Mouse (Mus musculus) ovary, postnatal 14 days (tissue): ENCODE measurements around the gene Prpf18.
"Not testable (repeated sequence)": the region's sequence is repeated elsewhere in the genome, so short reads cannot be mapped to it uniquely, and the experiment has no call there.

Experiments used
- DNase-seq: peaks from one replicate; pipeline ENCODE4 v3.0.0; 2022; ENCODE audit warnings: low spot score

Gene Prpf18

DNA sequence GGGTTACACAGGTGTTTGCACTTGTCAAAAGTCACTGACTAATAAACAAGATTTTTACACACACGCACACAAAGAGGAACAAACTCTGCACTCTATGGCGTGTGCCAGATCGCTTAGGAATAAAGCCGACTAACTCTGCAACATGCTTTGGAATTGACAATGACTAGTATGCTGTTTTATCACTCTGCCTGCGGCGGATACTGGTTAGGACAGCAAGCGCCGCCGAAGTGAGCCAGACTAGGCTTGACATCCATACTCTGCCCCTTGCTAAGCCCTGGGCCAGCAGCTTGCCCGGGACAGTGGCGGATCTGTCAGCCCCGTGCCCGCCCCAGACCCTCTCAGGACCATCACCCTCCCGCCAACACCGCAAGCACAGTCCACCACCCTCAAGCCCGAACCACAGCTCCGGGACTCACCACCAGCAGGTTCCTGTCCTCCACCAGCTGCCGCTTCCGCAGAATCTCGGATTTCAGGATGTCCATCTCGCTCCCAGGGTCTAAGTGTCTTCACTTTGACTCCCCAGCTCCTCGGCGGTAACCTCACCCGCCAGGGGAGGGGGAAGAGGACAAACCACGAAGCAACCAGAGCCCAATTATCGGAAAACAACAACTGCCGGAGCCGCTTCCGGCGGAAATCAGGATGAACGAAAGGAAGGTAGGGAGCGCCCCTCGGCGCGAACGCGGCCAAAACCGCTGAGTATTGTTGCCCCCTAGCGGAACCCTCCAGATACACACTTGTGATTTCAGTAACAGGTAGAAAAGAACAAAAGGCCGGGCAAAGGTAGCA is at the start of gene Prpf18:
TSS of gene Prpf18 (minus strand) at position 614 of the 786 bp plus-strand sequence.
- DNase-seq: peak; percentile 81

DNA sequence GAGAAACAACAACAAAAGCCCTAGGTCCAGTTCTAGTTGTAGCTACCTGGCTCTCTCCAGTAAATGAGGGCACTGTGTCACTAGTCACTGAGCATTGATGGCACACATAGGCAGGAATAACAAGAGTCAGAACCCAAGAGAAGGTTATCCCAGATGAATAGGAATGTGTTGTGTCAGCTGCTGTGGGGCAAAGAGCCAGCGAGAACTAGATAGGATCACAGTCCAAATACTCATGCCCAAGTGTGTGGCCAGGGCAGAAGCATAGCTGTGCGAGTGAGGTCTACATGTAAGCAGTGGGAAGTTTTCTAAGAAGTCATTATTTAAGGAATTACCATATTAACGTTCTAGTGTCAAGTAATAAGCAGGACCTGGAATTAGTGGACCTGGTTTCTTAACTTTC is 28.0 kb upstream of the Prpf18 start:
- no peak for DNase-seq

DNA sequence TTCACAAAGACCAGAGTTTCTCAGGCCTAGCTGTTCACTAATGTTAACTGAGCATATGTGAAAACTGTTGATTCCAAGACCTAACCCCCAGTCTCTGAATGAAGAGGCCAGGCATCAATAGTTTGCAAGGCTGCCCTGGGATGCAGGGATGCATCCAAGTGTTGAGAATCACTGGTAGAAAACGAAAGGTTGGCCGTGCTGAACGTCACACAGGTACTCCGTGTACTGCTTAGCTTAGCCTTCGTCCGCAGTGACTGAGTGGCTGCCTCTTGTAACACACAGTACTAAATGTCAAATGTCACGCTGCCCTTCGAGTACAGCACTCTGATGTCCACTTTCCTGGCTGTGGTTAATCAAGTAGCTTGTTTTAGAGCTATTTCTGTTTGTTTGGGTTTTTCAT is 19.7 kb upstream of the Prpf18 start:
- DNase-seq: no peak

DNA sequence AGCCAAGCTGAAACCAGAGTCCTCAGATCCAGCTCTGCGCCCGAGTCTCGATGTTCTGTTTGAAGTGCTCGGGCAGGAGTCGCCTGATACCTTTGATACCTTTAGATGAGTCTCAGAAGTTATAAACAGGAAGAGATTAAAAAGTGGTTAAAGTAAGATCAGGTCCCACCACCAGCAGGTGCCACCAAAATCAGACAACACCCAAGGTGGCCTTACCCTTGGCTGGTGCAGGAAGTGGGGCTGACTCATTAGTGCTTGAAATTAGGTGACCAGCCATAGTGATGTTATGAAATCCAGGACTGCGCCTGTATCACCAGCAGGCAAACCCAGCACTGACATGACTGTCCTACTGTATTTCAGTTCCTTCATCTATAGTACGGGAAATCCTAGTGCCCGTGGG is 17.8 kb upstream of the Prpf18 start:
- no peak for DNase-seq

DNA sequence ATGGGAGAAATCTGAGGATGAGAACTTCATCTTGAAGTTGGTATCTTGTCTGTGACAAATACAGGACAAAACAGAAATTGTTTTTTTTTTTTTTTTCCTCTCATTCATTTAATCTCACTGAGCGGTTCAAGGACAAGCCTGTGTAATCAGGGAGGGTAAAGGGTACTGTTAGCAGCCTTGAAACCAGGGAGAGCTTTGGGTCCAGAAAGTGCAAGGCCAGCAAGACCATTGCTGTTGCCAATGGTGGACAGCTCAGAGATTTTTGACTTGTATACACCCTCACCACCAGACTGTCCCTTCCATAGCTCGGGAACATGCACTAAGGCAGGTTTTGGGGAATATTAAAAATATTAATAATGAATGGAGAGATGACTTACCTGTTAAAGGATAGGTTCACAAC is 16.7 kb upstream of the Prpf18 start:
- DNase-seq: no peak

DNA sequence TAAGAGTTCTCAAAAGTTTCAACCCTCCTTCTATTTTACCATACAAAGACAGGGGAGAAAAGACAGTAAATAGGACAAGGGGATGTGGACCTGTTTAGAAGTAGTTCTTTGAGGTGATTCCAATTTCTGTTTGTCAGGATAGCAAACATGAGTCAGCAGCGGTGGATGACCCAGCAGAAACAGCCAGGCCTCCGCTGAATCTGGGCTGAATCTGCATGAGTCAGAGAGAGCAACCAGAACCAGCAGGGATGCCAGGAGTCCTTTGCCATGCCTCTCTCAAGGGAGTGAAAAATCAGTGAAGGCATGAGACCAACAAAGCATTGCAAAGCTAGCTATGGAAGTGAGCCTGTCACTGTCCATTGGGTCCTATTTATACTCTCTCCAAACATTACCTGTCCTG is 8.8 kb upstream of the Prpf18 start:
- DNase-seq: no peak

DNA sequence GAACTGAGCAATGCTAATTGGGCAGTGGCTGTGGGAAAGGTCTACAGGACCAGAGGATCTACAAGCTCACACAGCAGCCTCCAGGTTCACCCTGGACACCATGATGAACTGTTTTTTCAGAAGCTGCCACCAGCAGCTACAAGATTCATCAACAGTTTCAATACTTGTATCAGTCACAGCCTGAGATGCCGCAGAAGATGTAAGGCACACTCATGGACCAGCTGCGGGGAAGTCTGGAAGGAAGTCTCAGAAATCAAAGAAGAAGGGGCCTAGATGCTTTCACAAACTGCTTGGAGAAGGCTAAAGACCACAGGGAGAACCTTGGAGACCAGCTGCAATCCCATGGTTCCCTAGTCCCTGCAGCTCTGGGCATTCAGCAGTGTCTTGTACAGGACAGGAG is 2.3 kb downstream of the Prpf18 start:
- no peak for DNase-seq

DNA sequence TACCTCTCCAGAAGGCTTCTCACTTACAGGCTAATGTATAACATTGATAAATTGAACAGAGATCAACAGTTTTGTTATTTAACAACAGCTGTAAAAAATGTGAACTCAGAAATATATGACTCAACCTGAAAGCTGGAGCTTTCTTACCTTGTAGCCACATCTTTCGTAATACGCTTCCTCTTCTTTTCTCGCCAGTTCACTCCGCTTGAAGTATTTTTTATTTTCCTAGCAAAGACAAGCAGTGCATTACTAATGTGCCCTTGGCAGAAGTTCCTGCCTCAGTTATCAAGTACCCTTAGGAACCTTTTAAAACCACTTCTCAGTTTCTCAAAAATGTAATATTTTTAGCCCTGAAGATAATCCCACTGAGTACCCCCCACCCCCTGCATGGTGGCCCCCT is 3.8 kb downstream of the Prpf18 start:
- DNase-seq: no peak

DNA sequence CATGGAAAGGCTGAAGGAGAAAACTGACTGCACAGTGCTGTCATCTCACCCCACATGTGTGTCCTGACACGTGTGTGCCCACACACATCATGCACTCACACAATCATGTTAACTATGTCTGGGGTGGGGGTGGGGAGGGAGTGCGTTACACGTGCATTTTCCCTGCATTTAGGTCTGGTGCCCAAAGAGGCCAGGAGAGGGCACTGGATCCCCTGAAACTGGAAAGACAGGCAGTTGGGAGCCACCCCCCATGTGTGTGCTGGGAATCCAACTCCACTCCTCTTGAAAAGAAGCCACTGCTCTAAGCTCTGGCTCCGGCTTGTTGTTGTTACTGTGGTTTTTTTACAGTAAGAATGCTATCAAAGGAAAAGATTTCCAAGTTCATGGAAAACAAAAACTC is 6.8 kb downstream of the Prpf18 start:
- DNase-seq: no peak

DNA sequence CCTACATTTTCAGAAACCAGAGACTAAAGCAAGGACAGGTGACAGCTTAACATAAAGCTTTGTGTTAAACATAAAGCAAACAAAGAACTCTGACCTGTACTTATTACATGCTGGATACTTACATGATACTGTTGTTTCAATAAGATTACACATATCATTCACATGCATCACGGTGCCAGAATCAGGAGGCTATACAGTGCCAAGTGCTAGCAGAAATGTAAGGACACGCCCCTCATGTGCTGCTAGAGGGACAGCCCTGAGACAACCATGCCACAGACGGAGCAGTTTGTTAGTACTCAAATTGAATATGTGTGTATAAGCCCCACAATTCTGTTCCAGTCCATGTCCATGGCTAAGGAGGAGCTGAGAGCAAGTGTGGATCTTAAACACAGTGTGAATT is 13.7 kb downstream of the Prpf18 start:
- no peak for DNase-seq

DNA sequence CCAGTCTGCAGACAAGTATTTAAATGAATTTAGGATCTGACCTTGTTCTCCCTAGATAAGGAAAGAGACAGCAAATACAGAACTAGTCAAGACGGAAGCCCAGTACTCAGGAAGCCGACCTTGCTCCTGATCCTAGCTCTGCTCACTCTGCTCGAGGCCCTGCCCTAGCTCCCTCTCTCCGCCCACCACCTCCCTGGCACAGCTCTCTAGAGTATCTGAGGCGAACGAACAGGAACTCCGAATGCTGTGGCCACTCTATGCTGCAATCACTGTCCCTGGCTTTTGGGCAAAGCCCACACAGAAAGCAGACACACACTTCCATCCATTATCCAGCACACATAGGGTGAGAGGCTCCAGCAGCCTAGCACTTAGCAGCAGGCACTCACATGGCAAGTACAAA is 15.3 kb downstream of the Prpf18 start:
- DNase-seq: no peak

DNA sequence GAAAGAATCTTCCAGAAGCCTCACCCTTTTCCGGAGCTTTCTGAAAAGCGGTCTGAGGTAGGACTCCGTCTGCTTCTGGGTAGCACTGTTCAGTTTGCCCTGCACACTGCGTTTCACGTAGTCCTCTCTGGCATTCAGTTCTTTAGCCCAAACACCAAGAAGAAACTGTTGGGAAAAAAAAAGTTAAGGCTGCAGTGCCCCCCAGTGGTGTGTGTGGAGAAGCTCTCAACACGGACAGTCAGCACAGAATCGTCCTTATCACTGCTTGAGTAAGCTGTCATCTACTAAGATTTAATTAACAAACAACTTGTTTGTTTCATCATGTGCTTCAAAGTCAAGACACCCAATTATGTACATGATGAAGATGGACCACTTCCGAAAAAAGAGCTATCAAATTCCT is 16.1 kb downstream of the Prpf18 start:
- DNase-seq: no peak

DNA sequence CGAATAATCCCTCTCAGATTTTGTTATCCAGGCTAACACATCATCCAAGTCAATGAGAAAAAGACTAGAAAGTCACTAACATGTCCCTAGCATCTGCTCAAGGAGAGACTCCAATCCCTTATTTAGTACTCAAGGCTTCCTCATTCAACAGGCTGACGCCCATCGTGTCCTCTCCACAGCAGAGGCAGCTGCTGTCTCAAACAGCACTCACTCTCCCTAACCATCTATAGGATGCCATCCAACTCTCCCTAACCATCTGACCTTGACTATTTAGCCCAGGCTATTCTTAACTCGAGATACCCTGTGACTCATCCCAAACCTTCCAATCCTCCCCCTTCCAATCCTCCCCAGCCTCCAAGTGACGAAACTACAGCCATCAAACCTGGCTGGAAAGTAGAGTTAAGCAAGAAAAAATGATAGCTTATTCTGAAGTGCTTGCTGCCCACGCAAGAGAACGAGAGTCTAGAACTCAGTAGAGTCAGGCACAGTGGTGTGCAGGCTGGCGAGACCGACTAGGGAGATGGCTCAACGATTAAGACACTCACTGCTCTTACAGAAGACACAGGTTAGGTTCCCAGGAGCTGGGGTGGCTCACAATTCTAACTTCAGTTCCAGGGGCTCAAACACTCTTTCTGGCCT is 21.6 kb downstream of the Prpf18 start:
- no peak for DNase-seq

DNA sequence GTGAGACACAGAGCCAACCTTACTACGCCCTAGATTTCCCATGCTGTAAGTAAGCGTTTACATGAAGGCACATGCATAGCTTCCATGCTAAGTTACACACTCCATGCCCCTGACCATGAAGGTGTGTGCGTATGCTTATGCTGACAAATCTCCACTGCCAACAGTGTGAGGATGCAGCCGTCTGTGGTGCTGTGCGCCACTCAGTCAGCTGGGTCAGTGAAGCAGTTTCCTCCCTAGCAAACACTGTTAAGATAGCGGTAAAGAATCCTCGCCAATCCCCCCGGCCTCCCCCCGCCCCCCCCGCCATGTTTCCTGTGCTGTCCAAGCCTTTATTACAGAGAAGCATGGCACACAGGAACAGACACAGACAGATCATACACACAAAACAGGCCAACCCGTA is 22.4 kb downstream of the Prpf18 start:
- DNase-seq: no peak

DNA sequence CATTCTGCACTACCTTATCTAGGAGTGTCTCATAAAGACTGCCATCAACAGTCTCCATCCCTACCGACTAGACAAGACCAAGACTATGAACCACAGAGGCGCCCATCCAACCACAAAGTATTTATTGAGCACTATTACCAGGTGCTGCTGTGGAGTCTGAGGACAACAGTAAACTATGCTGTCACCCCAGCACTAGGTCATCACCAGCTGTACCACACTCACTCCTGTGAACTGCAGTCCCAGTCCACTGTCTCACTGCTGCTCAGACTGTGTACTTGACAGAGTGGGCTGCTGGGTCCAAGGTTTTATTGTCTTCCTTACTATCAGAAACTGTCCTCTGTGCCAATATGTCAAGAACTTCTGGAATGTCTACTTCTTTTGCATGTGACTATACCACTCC is 23.0 kb downstream of the Prpf18 start:
- DNase-seq: no peak

DNA sequence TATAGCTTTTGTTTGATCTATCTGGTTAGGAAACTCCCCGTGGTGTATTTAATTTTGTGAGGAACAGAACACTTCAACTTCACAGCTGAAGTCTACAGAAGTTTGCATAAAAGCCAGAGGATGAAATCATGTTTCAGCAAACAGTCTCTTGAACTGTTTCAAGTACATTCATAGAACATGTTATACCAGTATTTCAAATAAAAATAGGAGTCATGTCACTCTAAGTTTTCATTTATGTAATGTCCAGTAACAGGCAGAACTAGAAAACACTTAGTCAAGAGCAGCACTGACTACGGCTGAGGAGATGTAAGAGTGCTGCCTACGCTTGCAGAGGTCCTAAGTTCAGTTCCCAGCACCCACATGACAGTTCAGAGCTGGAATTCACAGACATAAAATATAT is 25.0 kb downstream of the Prpf18 start:
- DNase-seq: no peak

DNA sequence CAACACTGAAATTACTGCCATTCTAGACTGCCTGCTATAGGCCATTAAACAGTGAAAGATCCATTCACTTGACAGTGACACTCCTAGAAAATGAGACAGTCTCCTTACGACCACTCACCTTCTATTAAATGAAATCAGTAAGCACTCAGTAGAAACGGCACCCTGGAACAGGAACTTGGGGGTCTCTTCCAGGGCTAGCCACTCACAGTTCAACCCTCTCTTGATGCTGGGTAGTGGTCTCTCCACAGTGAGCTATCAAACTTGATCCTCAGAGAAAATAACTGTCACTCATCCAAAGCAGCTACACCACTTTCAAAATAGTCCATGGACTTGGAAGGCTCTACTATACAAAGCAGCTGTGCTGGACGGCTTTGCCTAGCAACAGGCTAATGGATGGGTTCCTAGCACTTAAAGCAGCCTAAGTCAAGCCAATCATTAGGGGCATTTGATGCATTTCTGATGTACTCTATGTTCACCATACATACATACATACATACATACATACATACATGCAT is 30.4 kb downstream of the Prpf18 start:
- no peak for DNase-seq

DNA sequence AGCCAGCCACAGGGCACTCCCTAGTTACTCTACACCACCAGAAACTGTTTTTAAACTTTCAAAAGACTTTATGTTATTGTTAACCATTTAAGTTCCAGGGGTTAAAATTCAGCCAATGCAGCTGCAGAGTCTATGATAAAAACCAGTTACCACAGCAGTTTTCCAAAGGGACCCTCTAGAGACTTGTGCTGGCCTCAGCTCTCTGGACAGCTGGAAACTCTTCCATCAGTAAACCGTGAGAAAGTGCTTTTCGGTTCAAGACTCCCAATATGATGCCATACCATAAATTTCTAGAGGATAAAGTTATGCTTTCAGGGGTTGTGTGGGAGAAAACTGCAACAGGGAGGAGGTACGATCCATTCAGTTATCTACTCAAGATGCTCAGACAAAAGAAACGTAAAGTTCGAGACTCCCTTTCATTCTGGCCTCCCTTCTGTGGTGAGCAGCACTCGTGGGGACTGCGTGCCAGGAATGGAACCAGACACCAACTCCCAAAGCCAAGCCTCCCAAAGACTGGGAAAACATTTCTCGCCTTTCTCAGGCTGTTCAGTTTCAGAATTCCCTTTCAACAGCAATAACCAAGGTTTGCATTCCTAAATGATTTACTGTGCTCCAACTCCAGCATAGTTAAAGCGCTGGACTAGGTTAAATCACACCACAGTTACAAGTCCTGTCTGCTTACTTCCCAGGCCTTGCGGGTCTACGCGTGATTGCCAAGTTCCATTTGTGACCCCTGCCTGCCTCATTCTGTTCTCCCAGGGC is 31.1 kb downstream of the Prpf18 start:
- no peak for DNase-seq

DNA sequence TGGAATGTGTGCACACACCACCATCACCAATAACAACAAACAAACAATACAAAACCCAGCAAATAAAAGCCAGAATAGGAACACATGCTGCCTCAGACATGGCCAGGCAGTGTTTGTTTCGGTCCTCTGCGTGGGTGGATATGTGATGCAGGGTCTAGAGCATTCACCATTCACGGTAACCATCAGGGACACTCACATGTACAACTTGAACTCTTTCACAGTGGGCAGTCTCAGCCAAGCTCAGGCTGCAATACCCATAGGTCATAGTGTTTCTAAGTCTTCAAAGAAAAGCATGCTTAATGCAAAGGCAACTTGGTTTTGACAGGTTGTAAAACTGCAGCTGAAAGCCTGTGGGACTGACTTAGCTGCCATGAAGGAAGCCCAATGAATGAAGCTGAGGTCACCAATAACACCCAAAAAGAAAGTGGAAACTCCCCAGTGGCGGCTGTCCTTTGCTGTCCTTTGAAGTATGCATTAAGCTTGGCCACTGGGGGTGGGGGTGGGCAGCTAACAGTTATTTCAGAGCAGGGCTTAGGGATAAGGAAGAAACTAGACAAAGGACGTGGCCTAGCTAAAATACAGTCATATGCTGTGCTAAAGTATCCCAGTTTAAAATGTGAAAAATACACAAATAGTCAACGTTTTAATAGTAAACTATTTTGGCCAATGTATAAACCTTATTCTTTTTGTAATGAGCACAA is 31.9 kb downstream of the Prpf18 start:
- no peak for DNase-seq

DNA sequence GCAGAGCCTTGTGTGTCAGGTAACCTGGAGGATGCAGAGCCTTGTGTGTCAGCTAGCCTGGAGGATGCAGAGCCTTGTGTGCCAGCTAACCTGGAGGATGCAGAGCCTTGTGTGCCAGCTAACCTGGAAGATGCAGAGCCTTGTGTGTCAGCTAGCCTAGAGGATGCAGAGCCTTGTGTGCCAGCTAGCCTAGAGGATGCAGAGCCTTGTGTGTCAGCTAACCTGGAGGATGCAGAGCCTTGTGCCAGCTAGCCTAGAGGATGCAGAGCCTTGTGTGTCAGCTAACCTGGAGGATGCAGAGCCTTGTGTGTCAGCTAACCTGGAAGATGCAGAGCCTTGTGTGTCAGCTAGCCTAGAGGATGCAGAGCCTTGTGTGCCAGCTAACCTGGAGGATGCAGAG is 32.8 kb downstream of the Prpf18 start:
- DNase-seq: not testable (repeated sequence)

DNA sequence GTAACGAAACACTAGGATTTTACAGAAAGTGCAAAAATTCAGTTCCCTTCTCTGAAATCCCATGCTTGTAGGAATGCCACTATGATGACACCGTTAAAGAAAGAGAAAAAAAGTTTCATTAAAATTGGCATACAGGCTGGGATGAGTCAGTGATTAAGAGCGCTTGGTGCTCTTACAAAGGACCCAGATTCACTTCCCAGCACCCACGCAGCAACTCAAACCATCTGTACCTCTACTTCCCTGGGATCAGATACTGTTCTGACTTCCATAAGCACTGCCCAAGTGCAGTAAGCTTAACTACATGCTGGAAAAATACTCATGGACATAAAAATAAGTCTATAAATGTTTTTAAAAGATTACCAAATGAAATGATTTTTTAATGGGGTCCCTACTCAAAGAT is 34.9 kb downstream of the Prpf18 start:
- DNase-seq: no peak

DNA sequence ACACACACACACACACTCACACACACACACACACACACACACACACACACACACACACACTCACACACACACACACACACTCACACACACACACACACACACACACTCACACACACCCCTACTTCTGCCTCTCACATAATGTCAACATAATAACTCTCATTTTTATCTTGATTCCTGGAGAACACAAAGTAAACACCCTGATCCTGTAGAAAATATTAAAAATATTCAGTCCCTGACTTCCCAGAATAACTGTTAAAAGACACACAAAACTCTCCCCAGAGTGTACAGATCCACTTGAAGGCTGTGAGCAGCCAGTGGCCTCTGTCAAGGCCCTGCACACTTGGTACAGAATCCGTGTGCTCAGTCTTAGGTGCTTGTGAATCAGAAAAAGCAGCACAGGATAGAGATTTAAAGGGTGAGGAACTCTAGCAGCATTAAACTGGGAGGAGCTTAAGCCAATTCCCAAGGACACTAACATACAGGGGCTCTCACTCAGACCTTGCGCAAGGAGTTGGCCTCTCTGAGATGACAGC is 36.8 kb downstream of the Prpf18 start:
- DNase-seq: no peak
